Mouse (Mus musculus) C2C12 (cell line): ENCODE results near the gene Slc25a48.

Source experiments
- CEBPB ChIP-seq: IDR thresholded peaks from one replicate; pipeline ENCODE4 v1.6.1; 2011; ENCODE audit warnings: low read depth, mild to moderate bottlenecking, control low read depth, moderate library complexity
- CTCF ChIP-seq: IDR thresholded peaks from one replicate; pipeline ENCODE4 v1.5.1; 2011; ENCODE audit not compliant: control insufficient read depth, insufficient read depth, insufficient read length
- FOSL1 ChIP-seq: IDR thresholded peaks from one replicate; pipeline ENCODE4 v1.8.0; 2011; ENCODE audit warnings: mild to moderate bottlenecking, low read length; ENCODE audit not compliant: poor library complexity, insufficient read depth, severe bottlenecking
- MAX ChIP-seq: IDR thresholded peaks from one replicate; pipeline ENCODE4 v1.6.1; 2011; ENCODE audit warnings: mild to moderate bottlenecking, control low read depth
- MYOG ChIP-seq: IDR thresholded peaks from one replicate; pipeline ENCODE4 v1.6.1; 2011; ENCODE audit not compliant: control insufficient read depth, insufficient read length; ENCODE audit errors: extremely low read depth
- USF1 ChIP-seq: IDR thresholded peaks from one replicate; pipeline ENCODE4 v1.6.1; 2011; ENCODE audit warnings: low read depth, mild to moderate bottlenecking, control low read depth, moderate library complexity

DNA sequence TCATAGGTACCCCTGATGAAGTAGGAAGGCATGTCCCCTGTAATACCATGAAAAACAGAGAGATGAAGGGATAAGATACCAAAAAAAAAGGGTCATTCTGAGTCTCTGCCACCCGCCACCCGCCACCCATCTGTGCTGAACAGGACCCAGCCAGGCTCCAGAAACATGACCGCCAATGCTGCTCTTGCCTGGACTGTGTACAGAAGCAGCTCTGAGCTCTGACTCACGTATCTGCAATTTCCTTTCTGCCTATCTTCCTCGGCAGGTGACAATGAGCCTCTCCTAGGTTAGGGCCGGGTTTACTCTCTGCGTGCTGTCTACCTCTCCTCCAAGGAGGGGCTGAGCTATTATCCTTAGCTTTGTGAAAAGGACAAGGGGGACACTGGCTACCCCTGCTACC, 5.3 kb downstream of the Slc25a48 start:
- TF ChIP-seq CEBPB: no peak
- no peak for TF ChIP-seq USF1
- no peak for TF ChIP-seq CTCF
- TF ChIP-seq MYOG: no peak
- TF ChIP-seq MAX: no peak
- TF ChIP-seq FOSL1: no peak
